Mouse (Mus musculus) liver, embryonic 11.5 days (tissue): ENCODE measurements around the gene Itgb8. TPM values are rescaled to one million over a fixed set of nuclear protein-coding genes. Genes with fewer than 3 reads are reported as not detected.

Experiments
- ATAC-seq: fragments of 200-750 bp; cut with Nextera tagmentation; replicated peaks from 2 replicates; pipeline ENCODE4 v1.8.0; 2017; ENCODE audit warnings: moderate number of reproducible peaks, mild to moderate bottlenecking, moderate TSS enrichment, moderate library complexity; ENCODE audit not compliant: low FRiP score
- DNase-seq: peaks from one replicate; pipeline ENCODE4 v3.0.0-alpha.2; 2017; ENCODE audit warnings: low spot score
- H3K27ac ChIP-seq: fragments of 300-500 bp; sonication (generic); 2 replicates; pipeline ENCODE4 v1.5.1; 2014; ENCODE audit warnings: mild to moderate bottlenecking, low read depth, low read length, control low read depth
- H3K27me3 ChIP-seq: fragments of 300-500 bp; sonication (generic); replicated peaks from 2 replicates; pipeline ENCODE4 v1.6.1; 2014; ENCODE audit warnings: low read length, mixed read lengths; ENCODE audit not compliant: control insufficient read depth, insufficient read depth
- H3K36me3 ChIP-seq: fragments of 300-500 bp; sonication (generic); 2 replicates; pipeline ENCODE4 v1.6.1; 2014; ENCODE audit warnings: mild to moderate bottlenecking, low read length, moderate library complexity, mixed read lengths; ENCODE audit not compliant: control insufficient read depth, insufficient read depth
- H3K4me1 ChIP-seq: fragments of 300-500 bp; sonication (generic); replicated peaks from 2 replicates; pipeline ENCODE4 v1.6.1; 2014; ENCODE audit warnings: low read length, mixed read lengths; ENCODE audit not compliant: control insufficient read depth, insufficient read depth
- H3K4me2 ChIP-seq: fragments of 300-500 bp; sonication (generic); 2 replicates; pipeline ENCODE4 v1.6.1; 2014; ENCODE audit warnings: mild to moderate bottlenecking, control low read depth, moderate library complexity
- H3K4me3 ChIP-seq: fragments of 300-500 bp; sonication (generic); 2 replicates; pipeline ENCODE4 v1.5.1; 2014; ENCODE audit warnings: low read depth, low read length, control low read depth
- H3K9ac ChIP-seq: fragments of 300-500 bp; sonication (generic); 2 replicates; pipeline ENCODE4 v1.6.1; 2014; ENCODE audit warnings: low read depth, low read length, control low read depth
- H3K9me3 ChIP-seq: fragments of 300-500 bp; sonication (generic); 2 replicates; pipeline ENCODE4 v1.6.1; 2016; ENCODE audit warnings: low read length, inconsistent platforms, mixed read lengths; ENCODE audit not compliant: control insufficient read depth
- WGBS: fragments of 180-500 bp; shearing (Covaris S2); extraction: QIAGEN DNeasy Blood & Tissue Kit; methylation state at CpG from one replicate; pipeline ENCODE4 v1.1.7; 2014; 5-methylcytosine and 5-hydroxymethylcytosine counted together
- polyA plus RNA-seq: library from polyadenylated mRNA; unstranded; fragments of >200 nt; fragmentation: Nextera tagmentation; extraction: Ambion mirVana; gene quantifications from 2 replicates; pipeline ENCODE4 v1.2.1, GENCODE M21; 2014

Itgb8 gene
- polyA plus RNA-seq, 1 experiment from 2014 or later = 1.4 TPM

DNA sequence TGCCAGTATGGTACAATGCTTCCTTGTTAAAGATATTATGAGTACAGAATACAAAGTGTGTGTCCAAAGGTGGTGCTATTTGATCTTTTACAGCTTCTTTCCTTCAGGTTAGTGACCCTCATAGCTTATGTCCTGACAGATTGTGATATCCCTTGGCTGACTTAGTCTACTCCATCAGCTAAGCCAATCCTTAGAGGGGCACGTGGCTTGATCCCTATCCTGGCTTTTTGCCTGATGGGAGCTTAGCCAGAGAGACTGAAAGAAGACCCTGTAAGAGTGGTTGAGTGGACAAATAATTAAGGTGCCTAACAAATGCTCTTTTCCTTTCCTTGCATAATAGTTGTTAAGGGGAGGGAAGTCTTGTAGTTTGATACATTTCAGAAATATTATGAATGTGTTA is 73.9 kb downstream of the Itgb8 start:
- DNase-seq = no peak

DNA sequence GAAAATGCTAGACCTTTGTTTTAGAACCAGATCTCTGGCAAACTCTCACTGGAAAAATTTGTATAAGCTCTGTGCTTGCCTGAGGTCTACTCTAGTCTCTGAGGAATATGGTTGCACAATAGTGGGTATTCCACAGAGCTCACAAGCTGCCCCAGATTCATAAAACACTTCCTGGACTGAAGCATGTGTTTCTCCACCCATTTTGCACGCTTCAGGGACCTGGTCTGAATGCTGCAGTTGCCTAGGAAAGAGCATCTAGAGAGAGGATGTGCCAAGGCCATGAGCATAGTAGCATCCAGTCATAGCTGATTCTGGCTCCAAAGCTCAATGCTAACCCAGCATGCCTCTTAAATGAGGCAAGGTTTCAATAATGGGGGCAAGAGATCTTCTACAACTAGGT is 74.4 kb downstream of the Itgb8 start:
- Histone ChIP-seq H3K36me3 (no peaks in the 10 kb centered on the region), H3K4me1 (no peaks in the 10 kb centered on the region), H3K4me3 (no peak overlapping the region), H3K9ac (no peak overlapping the region), H3K27me3 (no peaks in the 10 kb centered on the region), H3K4me2 (no peak overlapping the region), H3K9me3 (no peaks in the 10 kb centered on the region), H3K27ac (no peak overlapping the region)
- ATAC-seq (no peak), DNase-seq (no peak)
- 33% methylated on average over 1 of the region's 1 CpGs for WGBS

More for the DNA sequence above, 73.9 kb downstream of the Itgb8 start:
- Histone ChIP-seq H3K9me3 (no peaks in the 10 kb centered on the region), H3K27me3 (no peaks in the 10 kb centered on the region), H3K4me2 (no peak overlapping the region), H3K4me3 (no peak overlapping the region), H3K9ac (no peak overlapping the region), H3K4me1 (no peaks in the 10 kb centered on the region), H3K36me3 (no peaks in the 10 kb centered on the region), H3K27ac (no peak overlapping the region)
- WGBS = 61% methylated on average over 1 of the region's 1 CpGs
- ATAC-seq = no peak

DNA sequence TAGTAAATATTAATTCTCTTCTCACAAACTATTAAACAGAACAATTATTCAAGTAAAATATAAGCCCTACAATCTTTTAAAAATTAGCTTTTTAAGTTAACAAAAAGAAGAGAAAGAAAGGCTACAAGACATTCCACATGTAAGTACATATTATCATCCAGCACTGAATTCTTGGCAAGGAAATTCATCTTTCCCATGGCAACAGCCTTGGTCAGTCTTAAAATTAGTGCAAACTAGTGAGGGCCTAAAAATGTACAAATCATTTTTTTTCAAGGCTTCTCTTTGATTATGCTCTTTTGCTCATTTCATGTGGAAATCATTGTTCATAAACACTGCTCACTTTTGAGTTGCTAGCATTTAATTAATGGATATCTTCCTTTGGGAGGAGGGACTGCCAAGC is 77.8 kb downstream of the Itgb8 start:
- no peak for ATAC-seq
- H3K27ac ChIP-seq = no peak overlapping the region
- no peaks in the 10 kb centered on the region for H3K9me3 ChIP-seq
- H3K4me2 ChIP-seq = no peak overlapping the region
- H3K4me3 ChIP-seq = no peak overlapping the region
- no peaks in the 10 kb centered on the region for H3K36me3 ChIP-seq
- H3K27me3 ChIP-seq = no peaks in the 10 kb centered on the region
- H3K9ac ChIP-seq = no peak overlapping the region
- DNase-seq = no peak
- no peaks in the 10 kb centered on the region for H3K4me1 ChIP-seq

DNA sequence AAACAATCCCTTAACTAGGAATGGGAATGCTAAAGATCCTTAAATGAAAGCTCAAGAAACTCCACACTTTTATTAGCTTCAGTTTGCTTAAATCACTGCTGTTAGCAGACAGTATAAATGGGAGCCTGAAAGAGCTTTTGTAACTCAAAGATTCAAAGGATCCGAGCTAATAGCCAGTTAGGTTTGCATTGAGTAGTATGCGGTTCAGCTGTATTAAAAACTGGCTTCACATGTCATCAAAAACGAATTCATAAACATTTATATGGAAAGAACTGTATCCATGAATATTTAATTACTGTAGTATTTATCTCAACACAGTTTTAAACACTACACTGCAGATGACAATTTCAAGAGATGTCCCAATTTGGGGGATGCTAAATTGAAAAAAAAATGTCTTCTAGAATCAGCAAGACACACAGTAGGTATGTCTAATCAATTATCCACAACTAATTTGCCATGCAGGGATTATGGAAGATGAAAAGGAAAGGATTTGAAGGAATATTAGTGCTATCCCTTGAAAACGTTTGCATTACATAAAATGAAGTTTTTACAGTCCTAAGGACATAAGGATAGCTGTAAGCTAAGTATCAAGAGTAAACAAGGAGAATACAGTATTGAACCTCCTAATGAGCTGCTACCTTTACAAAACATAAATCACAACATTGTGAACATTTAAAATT is 79.2 kb downstream of the Itgb8 start:
- no peak overlapping the region for H3K4me2 ChIP-seq
- no peak for ATAC-seq
- H3K9ac ChIP-seq = no peak overlapping the region
- H3K4me1 ChIP-seq = no peaks in the 10 kb centered on the region
- 63% methylated on average over 4 of the region's 4 CpGs for WGBS
- DNase-seq = no peak
- no peak overlapping the region for H3K4me3 ChIP-seq
- H3K36me3 ChIP-seq = no peaks in the 10 kb centered on the region
- H3K27me3 ChIP-seq = no peaks in the 10 kb centered on the region
- no peaks in the 10 kb centered on the region for H3K9me3 ChIP-seq
- no peak overlapping the region for H3K27ac ChIP-seq

DNA sequence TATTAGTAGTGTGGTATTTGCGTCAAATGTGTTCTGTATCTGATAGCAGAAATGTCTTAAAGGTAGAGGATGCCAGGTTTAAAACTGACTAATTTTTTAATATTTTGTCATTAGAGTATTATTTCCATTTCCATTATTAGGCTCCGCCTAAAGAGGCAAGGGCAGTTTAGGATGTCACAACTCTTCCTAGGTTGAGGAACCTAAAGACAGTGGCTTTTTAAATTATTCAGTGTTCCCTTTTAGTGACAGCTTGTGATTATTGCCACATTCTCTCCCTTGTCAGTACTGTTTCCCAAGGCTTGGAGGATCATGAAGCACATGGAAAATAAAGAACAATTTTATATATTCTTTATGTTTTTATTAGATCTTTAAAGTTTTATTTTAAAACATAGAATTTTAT is 80.9 kb downstream of the Itgb8 start:
- Histone ChIP-seq H3K27ac (no peak overlapping the region), H3K36me3 (no peaks in the 10 kb centered on the region), H3K4me1 (no peaks in the 10 kb centered on the region), H3K9ac (no peak overlapping the region), H3K4me3 (no peak overlapping the region), H3K4me2 (no peak overlapping the region), H3K9me3 (no peaks in the 10 kb centered on the region), H3K27me3 (no peaks in the 10 kb centered on the region)
- no peak for ATAC-seq
- no peak for DNase-seq
- 81% methylated on average over 2 of the region's 2 CpGs for WGBS

DNA sequence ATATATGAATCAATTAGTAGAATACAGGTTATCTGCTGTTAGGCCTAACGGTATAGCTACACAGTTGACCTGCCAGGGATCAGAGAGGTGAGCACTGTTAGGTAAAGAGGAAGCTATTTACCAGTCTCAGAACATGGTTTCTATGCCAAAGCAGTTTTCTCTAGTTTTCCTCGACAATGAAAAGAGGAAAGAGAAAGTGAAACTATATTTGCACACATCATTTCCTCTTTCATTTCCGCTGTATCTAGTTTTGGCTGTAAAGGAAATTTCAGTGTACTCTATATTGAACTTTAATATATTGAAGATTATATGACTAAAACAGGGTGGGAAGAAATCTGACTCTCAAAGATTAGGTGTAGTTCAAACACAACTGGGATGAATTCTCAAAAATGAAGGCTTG is 81.5 kb downstream of the Itgb8 start:
- H3K9ac ChIP-seq = no peak overlapping the region
- ATAC-seq (no peak), DNase-seq (no peak)
- no peak overlapping the region for H3K4me3 ChIP-seq
- WGBS = 60% methylated on average over 3 of the region's 3 CpGs
- H3K36me3 ChIP-seq = no peaks in the 10 kb centered on the region
- H3K4me1 ChIP-seq = no peaks in the 10 kb centered on the region
- no peak overlapping the region for H3K4me2 ChIP-seq
- H3K9me3 ChIP-seq = no peaks in the 10 kb centered on the region
- H3K27ac ChIP-seq = no peak overlapping the region
- H3K27me3 ChIP-seq = no peaks in the 10 kb centered on the region

DNA sequence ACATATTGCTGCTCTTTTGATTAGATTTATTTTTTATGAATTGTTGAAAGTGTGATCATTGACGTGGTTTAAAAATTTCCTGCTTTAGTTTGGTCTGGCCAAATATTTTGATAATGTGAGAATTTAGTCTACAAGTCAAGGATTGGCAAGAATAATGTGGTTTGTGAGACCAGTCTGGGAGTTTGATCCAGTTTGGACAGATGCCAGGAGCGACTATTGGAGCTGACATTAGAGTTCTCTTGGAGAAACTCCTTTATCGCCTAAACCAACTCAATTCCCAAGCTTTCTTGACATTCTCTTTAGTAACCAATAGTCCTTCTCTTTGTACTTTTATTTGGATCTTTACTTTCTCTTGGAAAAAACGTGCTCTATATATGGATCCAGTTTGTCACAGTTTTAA is 83.0 kb downstream of the Itgb8 start:
- H3K36me3 ChIP-seq = no peaks in the 10 kb centered on the region
- no peak overlapping the region for H3K27ac ChIP-seq
- no peak for ATAC-seq
- H3K4me2 ChIP-seq = no peak overlapping the region
- DNase-seq = no peak
- no peak overlapping the region for H3K4me3 ChIP-seq
- no peaks in the 10 kb centered on the region for H3K4me1 ChIP-seq
- no peaks in the 10 kb centered on the region for H3K27me3 ChIP-seq
- H3K9me3 ChIP-seq = no peaks in the 10 kb centered on the region
- no peak overlapping the region for H3K9ac ChIP-seq
- WGBS = 70% methylated on average over 4 of the region's 4 CpGs

DNA sequence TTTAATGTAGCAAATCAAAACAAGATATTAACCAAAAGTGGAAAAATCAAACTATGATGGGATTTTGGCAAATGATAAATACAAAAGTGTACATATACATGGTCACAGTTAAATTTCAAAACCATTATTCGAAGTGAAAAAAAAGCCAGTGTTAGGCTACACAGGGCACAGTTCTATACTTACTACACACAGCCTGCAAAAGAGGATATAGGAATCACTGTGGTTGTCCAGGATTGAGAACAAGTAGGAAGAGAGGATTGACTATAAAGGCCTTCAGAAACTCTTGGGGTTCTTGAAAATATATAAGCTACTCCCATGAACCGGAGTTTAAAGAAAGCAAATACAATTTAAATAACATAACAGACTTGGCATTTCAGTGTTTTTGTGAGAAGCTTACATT is 87.6 kb downstream of the Itgb8 start:
- 85% methylated on average over 2 of the region's 2 CpGs for WGBS
- Histone ChIP-seq H3K36me3 (no peaks in the 10 kb centered on the region), H3K4me3 (no peak overlapping the region), H3K4me1 (no peaks in the 10 kb centered on the region), H3K4me2 (no peak overlapping the region), H3K9me3 (no peaks in the 10 kb centered on the region), H3K27ac (no peak overlapping the region), H3K9ac (no peak overlapping the region), H3K27me3 (no peaks in the 10 kb centered on the region)
- no peak for ATAC-seq
- no peak for DNase-seq

DNA sequence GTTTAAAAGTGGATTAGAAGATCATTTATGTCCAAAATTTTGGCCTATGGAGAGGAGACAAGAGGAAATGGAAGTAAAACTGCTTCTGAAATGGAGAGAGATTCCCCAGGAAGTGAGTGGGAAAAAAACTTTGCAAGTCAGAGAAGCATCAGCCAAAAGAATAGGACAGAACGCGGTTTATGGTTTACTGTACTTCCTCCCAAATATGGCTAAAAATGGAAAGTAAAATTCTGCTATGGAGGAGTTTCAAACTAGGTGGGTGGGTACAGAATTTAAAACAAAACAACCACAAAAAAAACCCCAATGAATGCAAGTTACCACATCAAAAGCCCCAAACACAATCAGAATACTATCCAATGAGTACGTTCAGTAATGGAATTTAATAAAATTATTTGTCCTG is 90.8 kb downstream of the Itgb8 start:
- WGBS = 73% methylated on average over 3 of the region's 3 CpGs
- DNase-seq (no peak), ATAC-seq (no peak)
- no peaks in the 10 kb centered on the region for H3K9me3 ChIP-seq
- H3K27me3 ChIP-seq = no peaks in the 10 kb centered on the region
- no peak overlapping the region for H3K9ac ChIP-seq
- no peak overlapping the region for H3K27ac ChIP-seq
- no peak overlapping the region for H3K4me3 ChIP-seq
- no peaks in the 10 kb centered on the region for H3K36me3 ChIP-seq
- no peak overlapping the region for H3K4me2 ChIP-seq
- H3K4me1 ChIP-seq = no peaks in the 10 kb centered on the region
